Mouse (Mus musculus) forebrain, embryonic 12.5 days (tissue): ENCODE results near the gene D3Ertd254e. TPM values are rescaled to one million over a fixed set of nuclear protein-coding genes. Genes with fewer than 3 reads are reported as not detected.

Source experiments
- polyA plus RNA-seq: library from polyadenylated mRNA; unstranded; fragments of >200 nt; fragmentation: Nextera tagmentation; extraction: Ambion mirVana; gene quantifications from 2 replicates; pipeline ENCODE4 v1.2.1, GENCODE M21; 2016

D3Ertd254e gene
- polyA plus RNA-seq, 1 experiment from 2014 or later: 11.4 TPM

Other genes with a start within 250 kb of the D3Ertd254e start
- gene Dcun1d1, start 213.6 kb upstream of the D3Ertd254e start, polyA plus RNA-seq: 103 and 109 TPM in 2 replicates
- 30.1 and 32.7 TPM in 2 replicates for gene Mccc1, start 150.3 kb upstream of the D3Ertd254e start, polyA plus RNA-seq
- not detected in 2 replicates for gene Ccdc144b, start 97.5 kb upstream of the D3Ertd254e start, polyA plus RNA-seq
- 90.5 and 92.3 TPM in 2 replicates for gene Acad9, start 85.0 kb upstream of the D3Ertd254e start, polyA plus RNA-seq
- gene Qrfpr, start 71.3 kb downstream of the D3Ertd254e start, polyA plus RNA-seq: 1.5 and 2.0 TPM in 2 replicates